Mouse (Mus musculus): Measurements from ENCODE around the gene Vps37c. TPM values are rescaled to one million over a fixed set of nuclear protein-coding genes. Genes with fewer than 3 reads are reported as not detected.

Gene Vps37c
- polyA plus RNA-seq, 1 experiment from 2014 or later = 28.7 TPM

DNA sequence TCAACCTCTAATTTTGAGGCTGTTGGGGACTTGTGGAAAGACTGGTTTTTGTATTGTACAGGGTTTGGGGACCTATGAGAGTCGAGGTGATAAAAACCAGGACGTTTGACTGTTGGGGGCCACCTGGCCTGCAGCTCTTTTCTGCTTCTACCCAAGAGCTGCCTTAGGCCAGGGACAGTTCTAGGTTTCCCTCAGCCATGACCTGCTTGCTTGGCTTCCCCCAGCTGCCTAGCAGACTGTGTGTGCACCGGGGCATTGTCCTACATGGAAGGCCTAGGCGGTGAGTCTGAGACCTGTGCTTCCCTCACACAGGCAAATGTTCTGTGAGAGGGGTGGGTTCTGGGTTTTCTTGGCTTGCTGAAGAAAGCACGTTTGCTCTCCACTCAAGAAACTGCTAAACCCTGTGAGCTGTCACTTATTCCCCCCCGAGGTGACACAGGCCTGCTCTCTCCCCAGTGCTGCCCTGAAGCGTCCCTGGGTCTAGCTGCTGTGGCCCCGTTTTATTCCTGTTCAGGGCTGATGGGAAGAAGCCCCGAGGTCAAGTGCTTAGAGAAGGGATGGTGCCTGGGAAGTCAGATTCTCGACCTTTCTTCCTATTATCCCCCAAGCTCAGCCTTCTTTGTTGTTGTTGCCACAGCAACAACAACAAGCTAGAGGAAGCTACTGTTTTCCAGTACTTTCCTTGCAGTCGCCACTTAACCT is 60.0 kb downstream of the Vps37c start:
- Histone ChIP-seq H3K36me3 (no peaks in the 10 kb centered on the region), H3K27me3 (replicated peaks) (no peaks in the 10 kb centered on the region), H3K9me3 (replicated peaks) (no peaks in the 10 kb centered on the region), H3K9ac (replicated peaks) (no peak overlapping the region), H3K4me1 (no peaks in the 10 kb centered on the region), H3K4me2 (no peak overlapping the region), H3K4me3 (replicated peaks) (no peak overlapping the region), H3K27ac (replicated peaks) (no peak overlapping the region)
- WGBS = 55% methylated on average over 11 of the region's 11 CpGs
- ATAC-seq (ENCODE audit: low FRiP score) = no peak

DNA sequence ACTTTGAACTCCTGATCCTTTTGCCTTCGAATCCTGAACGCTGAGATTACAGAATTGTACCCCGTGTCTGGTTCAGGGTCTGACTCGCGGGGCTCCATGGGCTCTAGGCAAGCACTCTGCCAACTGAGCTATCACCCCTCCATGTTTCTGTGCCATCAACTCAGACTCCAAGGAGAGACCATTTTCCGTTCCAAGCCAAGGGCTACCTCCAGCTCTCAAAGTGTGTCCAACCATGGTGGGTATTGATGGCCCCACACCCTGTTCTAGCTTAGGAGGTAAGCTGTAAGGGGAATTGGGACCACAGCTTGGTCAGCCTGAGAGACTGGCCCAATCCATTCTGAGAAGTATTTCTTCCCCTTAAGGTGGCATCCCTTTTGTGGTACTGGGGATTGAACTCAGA is 60.8 kb downstream of the Vps37c start:
- no peak overlapping the region for H3K4me3 ChIP-seq (replicated peaks)
- H3K9ac ChIP-seq (replicated peaks) = no peak overlapping the region
- WGBS = 92% methylated on average over 6 of the region's 6 CpGs
- H3K36me3 ChIP-seq = no peaks in the 10 kb centered on the region
- H3K9me3 ChIP-seq (replicated peaks) = no peaks in the 10 kb centered on the region
- H3K27ac ChIP-seq (replicated peaks) = no peak overlapping the region
- ATAC-seq (ENCODE audit: low FRiP score) = no peak
- H3K27me3 ChIP-seq (replicated peaks) = no peaks in the 10 kb centered on the region
- H3K4me2 ChIP-seq = no peak overlapping the region
- H3K4me1 ChIP-seq = no peaks in the 10 kb centered on the region

DNA sequence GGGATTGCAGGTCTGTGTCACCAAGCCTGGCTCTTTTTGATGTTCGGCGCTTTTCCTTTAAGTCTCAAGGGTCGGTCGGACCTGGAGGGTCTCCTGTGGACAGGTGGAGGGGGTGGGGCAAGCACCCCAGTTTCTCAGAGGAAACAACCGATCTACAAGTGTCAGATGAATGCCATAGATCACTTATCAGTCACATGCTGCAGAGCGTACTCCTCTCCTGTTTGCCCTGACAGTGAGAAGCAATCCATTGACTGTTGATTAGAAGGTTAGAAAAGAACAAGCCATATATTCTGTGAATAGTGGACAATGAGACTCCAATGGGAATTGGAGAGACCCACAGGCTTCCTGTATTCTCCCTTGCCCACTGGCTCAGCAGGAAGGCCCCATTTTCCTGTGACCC is 61.6 kb downstream of the Vps37c start:
- H3K27ac ChIP-seq (replicated peaks) = no peak overlapping the region
- H3K9ac ChIP-seq (replicated peaks) = no peak overlapping the region
- no peaks in the 10 kb centered on the region for H3K4me1 ChIP-seq
- no peak overlapping the region for H3K4me2 ChIP-seq
- H3K4me3 ChIP-seq (replicated peaks) = no peak overlapping the region
- no peaks in the 10 kb centered on the region for H3K27me3 ChIP-seq (replicated peaks)
- WGBS = 83% methylated on average over 6 of the region's 6 CpGs
- ATAC-seq (ENCODE audit: low FRiP score) = no peak
- no peaks in the 10 kb centered on the region for H3K36me3 ChIP-seq
- no peaks in the 10 kb centered on the region for H3K9me3 ChIP-seq (replicated peaks)

DNA sequence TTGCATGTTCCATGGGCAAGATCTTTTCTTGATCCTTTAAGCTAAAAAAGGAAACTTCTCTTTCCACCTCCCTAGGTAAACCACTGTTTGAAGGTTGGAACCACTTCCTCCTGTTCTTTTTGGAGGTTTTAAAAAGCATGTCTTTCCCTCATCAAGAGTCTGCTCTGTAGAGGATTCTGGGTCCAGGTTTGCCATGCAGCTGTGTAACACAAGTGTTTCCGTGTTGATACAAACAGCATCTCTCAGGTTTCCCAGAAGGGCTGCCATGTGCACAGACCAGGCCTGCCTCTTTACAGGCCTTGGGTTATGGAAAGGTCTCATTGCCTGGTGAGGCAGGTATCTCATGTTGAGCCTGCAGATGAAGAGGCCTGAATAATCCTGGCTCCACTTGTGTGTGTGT is 63.1 kb downstream of the Vps37c start:
- Histone ChIP-seq H3K9ac (replicated peaks) (no peak overlapping the region), H3K27ac (replicated peaks) (no peak overlapping the region), H3K4me2 (no peak overlapping the region), H3K36me3 (no peaks in the 10 kb centered on the region), H3K4me3 (replicated peaks) (no peak overlapping the region), H3K4me1 (no peaks in the 10 kb centered on the region), H3K27me3 (replicated peaks) (no peaks in the 10 kb centered on the region), H3K9me3 (replicated peaks) (no peaks in the 10 kb centered on the region)
- ATAC-seq (ENCODE audit: low FRiP score) = no peak
- 93% methylated on average over 1 of the region's 1 CpGs for WGBS

DNA sequence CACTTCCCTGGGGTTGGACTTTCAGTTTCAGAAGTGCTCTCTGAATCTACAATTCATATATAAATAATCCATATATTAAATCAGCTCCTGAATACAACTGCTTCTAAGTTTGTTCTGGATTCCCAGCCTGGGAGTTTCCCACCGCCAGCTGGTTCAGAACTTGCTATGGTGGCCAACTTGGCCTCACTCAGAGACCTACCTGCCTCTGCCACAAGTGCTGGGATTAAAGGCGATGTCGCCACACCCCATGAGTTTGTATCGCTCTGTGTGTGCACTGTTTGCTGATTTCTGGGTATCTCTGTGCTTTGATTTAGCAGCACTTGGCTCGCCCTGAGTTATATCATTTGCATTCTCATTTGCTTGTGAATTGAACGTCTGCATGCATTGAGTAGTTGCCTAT is 63.6 kb downstream of the Vps37c start:
- no peaks in the 10 kb centered on the region for H3K4me1 ChIP-seq
- H3K4me3 ChIP-seq (replicated peaks) = no peak overlapping the region
- no peak overlapping the region for H3K4me2 ChIP-seq
- no peak overlapping the region for H3K9ac ChIP-seq (replicated peaks)
- H3K27ac ChIP-seq (replicated peaks) = no peak overlapping the region
- ATAC-seq (ENCODE audit: low FRiP score) = no peak
- H3K9me3 ChIP-seq (replicated peaks) = no peaks in the 10 kb centered on the region
- no peaks in the 10 kb centered on the region for H3K27me3 ChIP-seq (replicated peaks)
- 89% methylated on average over 6 of the region's 6 CpGs for WGBS
- no peaks in the 10 kb centered on the region for H3K36me3 ChIP-seq

DNA sequence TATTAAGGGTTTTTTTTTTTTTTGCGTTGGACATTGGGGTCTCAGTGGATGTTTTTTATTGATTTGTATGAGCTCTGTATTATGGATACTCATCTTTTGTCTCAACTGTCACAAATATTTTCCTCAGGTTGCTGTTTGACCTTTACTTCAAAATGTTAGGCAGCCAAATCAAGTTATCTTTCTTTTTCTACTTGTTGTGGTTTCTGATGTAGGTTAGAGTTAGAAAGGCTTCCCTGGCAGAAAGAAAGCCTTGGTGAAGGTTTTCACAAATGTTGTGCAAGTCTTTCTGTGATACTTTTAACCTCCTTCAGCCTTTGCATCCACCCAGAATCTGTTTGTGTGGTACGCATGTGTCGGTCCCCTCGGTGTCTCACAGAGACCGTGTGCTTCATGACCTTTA is 64.1 kb downstream of the Vps37c start:
- H3K4me1 ChIP-seq = no peaks in the 10 kb centered on the region
- H3K4me3 ChIP-seq (replicated peaks) = no peak overlapping the region
- no peaks in the 10 kb centered on the region for H3K27me3 ChIP-seq (replicated peaks)
- H3K36me3 ChIP-seq = no peaks in the 10 kb centered on the region
- no peak overlapping the region for H3K4me2 ChIP-seq
- H3K27ac ChIP-seq (replicated peaks) = no peak overlapping the region
- ATAC-seq (ENCODE audit: low FRiP score) = no peak
- WGBS = 91% methylated on average over 5 of the region's 5 CpGs
- no peaks in the 10 kb centered on the region for H3K9me3 ChIP-seq (replicated peaks)
- H3K9ac ChIP-seq (replicated peaks) = no peak overlapping the region

DNA sequence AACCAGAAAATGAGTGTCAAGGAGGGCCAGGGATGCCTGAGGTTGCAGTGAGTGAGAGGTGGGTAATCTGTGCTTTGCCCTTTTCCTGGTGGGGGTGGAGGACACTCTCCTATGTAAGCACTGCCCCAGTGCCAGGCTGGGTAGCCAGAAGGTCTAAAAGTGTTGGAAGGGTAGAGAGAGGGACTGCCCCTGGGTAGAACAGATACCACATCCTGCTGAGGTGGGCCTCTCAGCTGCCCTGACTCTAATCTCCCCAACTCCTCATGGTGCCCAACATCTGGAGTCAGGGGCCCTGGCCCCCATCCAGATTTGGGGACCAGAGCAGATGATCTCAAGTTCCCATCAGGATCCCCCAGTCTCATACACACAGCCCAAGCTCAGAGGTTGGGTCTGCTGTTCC is 68.6 kb downstream of the Vps37c start:
- Histone ChIP-seq H3K27me3 (replicated peaks) (no peaks in the 10 kb centered on the region), H3K4me1 (peaks cover 11% of the 10 kb centered on the region), H3K4me3 (replicated peaks) (no peak overlapping the region), H3K27ac (replicated peaks) (no peak overlapping the region), H3K9me3 (replicated peaks) (no peaks in the 10 kb centered on the region), H3K9ac (replicated peaks) (no peak overlapping the region), H3K4me2 (no peak overlapping the region), H3K36me3 (no peaks in the 10 kb centered on the region)
- ATAC-seq (ENCODE audit: low FRiP score) = no peak

DNA sequence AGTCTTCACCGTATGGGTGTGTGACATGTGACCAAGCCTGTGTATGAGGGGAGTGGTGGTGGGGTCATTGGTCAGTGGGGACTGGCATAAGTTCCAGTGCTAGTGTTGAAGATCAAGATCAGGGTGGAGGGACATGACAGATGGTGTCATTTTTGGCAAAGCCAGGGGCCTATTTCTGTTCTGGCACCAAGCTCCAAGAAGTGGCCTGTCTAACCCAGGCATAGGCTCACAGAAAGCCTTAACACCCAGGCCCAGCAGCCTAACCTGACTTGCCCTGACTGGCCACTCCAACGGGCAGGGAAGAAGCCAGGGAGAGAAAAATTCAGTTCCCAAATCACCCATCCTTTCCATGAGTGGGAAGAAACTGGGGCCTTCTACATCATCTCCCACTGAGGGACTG is 69.0 kb downstream of the Vps37c start:
- no peak overlapping the region for H3K4me3 ChIP-seq (replicated peaks)
- 95% methylated on average over 2 of the region's 2 CpGs for WGBS
- no peaks in the 10 kb centered on the region for H3K36me3 ChIP-seq
- H3K9ac ChIP-seq (replicated peaks) = no peak overlapping the region
- H3K9me3 ChIP-seq (replicated peaks) = no peaks in the 10 kb centered on the region
- no peak for ATAC-seq (ENCODE audit: low FRiP score)
- no peak overlapping the region for H3K27ac ChIP-seq (replicated peaks)
- H3K4me1 ChIP-seq = peaks cover 11% of the 10 kb centered on the region
- no peak overlapping the region for H3K4me2 ChIP-seq
- H3K27me3 ChIP-seq (replicated peaks) = no peaks in the 10 kb centered on the region

DNA sequence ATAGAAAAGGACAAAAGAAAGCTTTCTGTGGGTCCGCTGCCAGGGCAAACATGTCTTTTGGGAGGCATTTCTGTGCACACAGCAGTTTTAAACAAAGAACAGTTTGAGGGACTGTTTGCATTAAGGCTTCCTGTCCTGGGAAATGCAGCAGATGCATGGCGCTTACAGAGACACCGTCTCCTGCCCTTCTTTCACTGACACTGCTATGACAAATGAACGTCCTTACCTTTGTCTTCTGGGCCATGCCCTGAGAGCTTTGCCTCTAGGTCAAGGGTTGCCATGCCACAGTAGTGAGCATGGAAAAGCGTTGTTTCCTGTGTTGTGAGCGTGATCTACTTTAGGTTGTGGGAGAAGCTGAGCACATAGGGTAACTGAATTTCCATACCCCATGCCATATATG is 70.2 kb downstream of the Vps37c start:
- WGBS = 45% methylated on average over 6 of the region's 6 CpGs
- Histone ChIP-seq H3K9ac (replicated peaks) (no peak overlapping the region), H3K4me1 (peaks cover 11% of the 10 kb centered on the region), H3K27me3 (replicated peaks) (no peaks in the 10 kb centered on the region), H3K27ac (replicated peaks) (0 out of 2 replicates have a peak overlapping the region, but pooled peaks have one; percentile 28), H3K9me3 (replicated peaks) (no peaks in the 10 kb centered on the region), H3K36me3 (no peaks in the 10 kb centered on the region), H3K4me2 (no peak overlapping the region), H3K4me3 (replicated peaks) (no peak overlapping the region)
- no peak for ATAC-seq (ENCODE audit: low FRiP score)

DNA sequence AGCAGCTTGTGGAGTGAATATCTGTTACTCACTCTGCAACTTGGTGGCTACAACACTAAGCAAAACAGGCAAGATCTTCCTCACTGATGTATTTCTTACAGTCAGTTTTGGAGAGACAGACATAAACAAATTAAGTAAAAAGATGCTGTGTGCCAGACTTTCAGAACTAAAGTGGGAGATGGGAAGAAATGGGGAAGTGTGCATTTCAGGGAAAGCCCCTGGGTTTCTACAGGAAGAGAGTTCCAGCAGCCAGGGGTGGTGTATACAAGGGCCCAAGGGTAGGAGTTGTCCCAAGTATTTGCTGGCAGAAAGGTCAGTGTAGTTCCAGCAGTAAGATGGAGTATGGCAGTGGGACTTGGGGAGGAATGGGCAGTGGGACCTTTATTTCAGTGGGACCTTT is 71.0 kb downstream of the Vps37c start:
- ATAC-seq (ENCODE audit: low FRiP score) = no peak
- Histone ChIP-seq H3K36me3 (no peaks in the 10 kb centered on the region), H3K27me3 (replicated peaks) (no peaks in the 10 kb centered on the region), H3K9me3 (replicated peaks) (no peaks in the 10 kb centered on the region), H3K27ac (replicated peaks) (no peak overlapping the region), H3K4me3 (replicated peaks) (no peak overlapping the region), H3K9ac (replicated peaks) (no peak overlapping the region), H3K4me2 (no peak overlapping the region), H3K4me1 (peaks cover 11% of the 10 kb centered on the region)

DNA sequence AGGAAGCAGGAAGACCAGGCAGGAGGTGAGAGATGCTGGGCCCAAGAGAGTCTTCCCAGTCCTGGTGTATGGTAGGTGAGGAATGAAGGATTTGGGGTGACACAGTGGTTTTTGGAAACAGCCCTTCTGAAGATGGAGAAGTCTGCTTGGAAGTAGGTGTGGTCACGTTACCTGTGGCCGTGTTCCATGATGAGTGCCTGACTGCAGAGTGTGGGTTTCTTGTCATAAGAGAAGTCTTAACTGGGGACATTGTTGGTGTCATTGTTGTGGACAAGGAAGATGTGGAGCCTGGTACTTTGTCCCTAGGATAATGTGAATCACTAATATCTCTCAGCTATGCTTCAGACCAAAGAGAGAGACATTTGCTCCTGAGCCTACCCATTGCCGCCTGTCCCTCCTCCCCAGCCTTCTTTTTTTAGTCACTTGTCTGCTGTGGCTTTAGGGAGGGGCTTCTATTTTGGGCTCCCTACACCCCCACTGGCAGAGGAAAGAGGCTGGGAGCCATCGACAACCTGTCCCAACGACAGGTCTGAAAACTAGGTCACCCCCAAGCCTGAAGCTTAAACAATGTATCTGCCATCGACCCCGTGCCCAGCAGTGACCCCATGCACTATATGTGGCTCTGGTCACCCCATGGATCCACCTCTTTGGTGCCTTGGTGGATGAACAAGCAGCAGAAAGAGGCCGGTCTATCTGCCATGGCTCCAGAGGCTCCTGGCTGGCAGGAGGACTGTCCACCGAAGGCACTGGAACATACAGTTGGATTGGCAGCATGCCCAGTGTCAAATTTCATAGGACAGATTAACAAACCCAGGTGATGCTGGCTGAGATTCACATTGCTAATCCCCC is 71.7 kb downstream of the Vps37c start:
- Histone ChIP-seq H3K9me3 (replicated peaks) (no peaks in the 10 kb centered on the region), H3K27me3 (replicated peaks) (no peaks in the 10 kb centered on the region), H3K27ac (replicated peaks) (no peak overlapping the region), H3K9ac (replicated peaks) (no peak overlapping the region), H3K4me3 (replicated peaks) (no peak overlapping the region), H3K4me2 (no peak overlapping the region), H3K4me1 (peaks cover 11% of the 10 kb centered on the region), H3K36me3 (no peaks in the 10 kb centered on the region)
- 91% methylated on average over 9 of the region's 9 CpGs for WGBS
- ATAC-seq (ENCODE audit: low FRiP score) = no peak

DNA sequence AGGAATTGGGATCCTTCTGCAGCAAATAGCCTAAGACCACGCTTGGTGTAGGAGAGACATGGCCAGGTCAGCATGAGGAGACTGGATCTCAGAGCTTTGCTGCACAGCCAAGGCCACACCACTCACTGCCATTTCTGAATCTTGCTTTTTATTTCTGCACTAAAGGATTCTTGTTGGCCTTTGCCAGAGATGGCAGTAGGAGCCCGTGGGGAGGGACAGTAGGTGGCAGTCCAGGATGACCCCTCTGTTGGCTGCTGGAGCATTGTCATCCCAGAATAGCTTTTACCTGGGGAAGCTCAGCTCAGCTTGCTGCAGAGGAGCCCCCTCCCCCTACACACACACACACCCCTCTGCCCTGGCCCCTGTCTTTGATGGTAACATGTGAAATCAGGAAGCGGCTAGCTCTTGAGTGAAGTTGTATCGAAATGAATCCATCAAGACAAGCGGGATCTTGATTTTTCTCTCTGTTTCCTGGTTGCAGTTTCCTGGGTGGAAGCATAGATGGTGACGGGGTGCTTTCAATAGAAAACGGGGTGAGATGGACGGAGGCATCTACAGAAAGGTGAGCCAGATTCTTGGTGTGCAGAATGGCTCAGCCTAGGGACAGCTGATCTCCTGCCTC is 73.4 kb downstream of the Vps37c start:
- Histone ChIP-seq H3K9ac (replicated peaks) (no peak overlapping the region), H3K27ac (replicated peaks) (no peak overlapping the region), H3K4me1 (peaks cover 11% of the 10 kb centered on the region), H3K27me3 (replicated peaks) (no peaks in the 10 kb centered on the region), H3K4me3 (replicated peaks) (no peak overlapping the region), H3K36me3 (no peaks in the 10 kb centered on the region), H3K9me3 (replicated peaks) (no peaks in the 10 kb centered on the region), H3K4me2 (no peak overlapping the region)
- ATAC-seq (ENCODE audit: low FRiP score) = no peak
- 90% methylated on average over 8 of the region's 8 CpGs for WGBS
